Mouse (Mus musculus): ENCODE measurements around the gene Pgpep1. TPM values are rescaled to one million over a fixed set of nuclear protein-coding genes. Genes with fewer than 3 reads are reported as not detected.
A peak's percentile ranks its signal among the peaks of the same experiment; 100 is the strongest.

Pgpep1 gene
- polyA plus RNA-seq, 1 experiment from 2014 or later, result 181 TPM

- no peak overlapping the region for H3K27ac ChIP-seq
- 91% methylated on average over 5 of the region's 5 CpGs for WGBS
- no peak overlapping the region for H3K9ac ChIP-seq
- H3K27me3 ChIP-seq (replicated peaks), result peaks cover 12% of the 10 kb centered on the region; the same call in 1 of the 2 replicates
- H3K4me1 ChIP-seq, result peaks cover 15% of the 10 kb centered on the region; the same call in 1 of the 2 replicates
- no peak for ATAC-seq (ENCODE audit: low FRiP score, low read depth)
- H3K4me3 ChIP-seq, result no peak overlapping the region
- H3K9me3 ChIP-seq, result no peaks in the 10 kb centered on the region
- H3K4me2 ChIP-seq (replicated peaks), result no peak overlapping the region
- no peaks in the 10 kb centered on the region for H3K36me3 ChIP-seq
Measured at GRCm38 (mm10) chr8:70627041-70627440, 33.1 kb downstream of the Pgpep1 start.

DNA sequence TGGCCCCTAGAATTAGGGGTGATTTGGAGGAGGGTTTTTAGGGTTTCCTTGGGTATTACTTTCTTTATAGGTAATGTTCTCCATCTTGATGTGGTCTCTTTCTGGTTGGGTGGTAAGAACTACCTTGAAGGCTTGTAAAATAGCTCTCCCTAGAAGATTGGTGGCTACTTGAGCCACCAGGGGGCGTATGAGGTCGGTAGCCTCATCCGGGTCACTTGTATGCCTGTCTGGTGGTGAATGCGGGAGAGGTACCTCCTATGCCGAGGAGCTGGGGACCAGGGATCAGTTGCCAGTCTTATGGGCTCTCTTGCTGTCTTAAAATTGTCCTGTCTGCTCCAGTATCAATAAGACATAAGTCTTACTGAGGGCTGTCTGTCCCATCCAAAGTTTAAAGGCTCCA lies 35.1 kb downstream of the Pgpep1 start:
- Histone ChIP-seq H3K27ac (no peak overlapping the region), H3K4me1 (peaks cover 9% of the 10 kb centered on the region; the same call in 1 of the 2 replicates), H3K9ac (no peak overlapping the region), H3K36me3 (no peaks in the 10 kb centered on the region), H3K4me3 (no peak overlapping the region), H3K4me2 (replicated peaks) (no peak overlapping the region), H3K27me3 (replicated peaks) (peaks cover 23% of the 10 kb centered on the region), H3K9me3 (no peaks in the 10 kb centered on the region)
- ATAC-seq (ENCODE audit: low FRiP score, low read depth), result no peak
- 25% methylated on average over 5 of the region's 5 CpGs for WGBS

DNA sequence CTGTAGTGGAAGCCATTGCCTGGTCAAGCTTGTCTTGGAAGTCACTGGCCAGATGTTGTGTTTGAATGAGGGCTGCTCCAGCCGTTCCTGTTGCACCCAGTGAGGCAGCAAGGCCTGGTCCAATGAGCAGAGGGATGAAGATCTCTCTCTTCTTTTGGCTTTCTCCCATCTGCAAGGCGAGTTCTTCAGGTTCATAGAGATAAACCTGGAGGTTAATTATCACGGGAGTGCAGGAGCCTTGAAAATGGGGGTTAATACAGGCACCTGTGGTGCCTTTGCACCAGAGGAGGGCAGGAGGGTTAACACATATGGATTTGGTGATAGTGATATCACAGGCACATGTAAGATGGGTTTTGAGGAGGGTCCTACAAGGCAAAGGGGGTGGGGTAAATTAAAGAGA lies 38.0 kb downstream of the Pgpep1 start:
- peaks cover 23% of the 10 kb centered on the region for H3K27me3 ChIP-seq (replicated peaks)
- no peak overlapping the region for H3K27ac ChIP-seq
- H3K9me3 ChIP-seq, result no peaks in the 10 kb centered on the region
- ATAC-seq (ENCODE audit: low FRiP score, low read depth), result no peak
- no peak overlapping the region for H3K4me3 ChIP-seq
- H3K4me2 ChIP-seq (replicated peaks), result no peak overlapping the region
- H3K9ac ChIP-seq, result no peak overlapping the region
- WGBS, result 63% methylated on average over 3 of the region's 3 CpGs
- H3K36me3 ChIP-seq, result no peaks in the 10 kb centered on the region
- H3K4me1 ChIP-seq, result 0 out of 2 replicates have a peak, but pooled peaks cover 10% of the 10 kb centered on the region

DNA sequence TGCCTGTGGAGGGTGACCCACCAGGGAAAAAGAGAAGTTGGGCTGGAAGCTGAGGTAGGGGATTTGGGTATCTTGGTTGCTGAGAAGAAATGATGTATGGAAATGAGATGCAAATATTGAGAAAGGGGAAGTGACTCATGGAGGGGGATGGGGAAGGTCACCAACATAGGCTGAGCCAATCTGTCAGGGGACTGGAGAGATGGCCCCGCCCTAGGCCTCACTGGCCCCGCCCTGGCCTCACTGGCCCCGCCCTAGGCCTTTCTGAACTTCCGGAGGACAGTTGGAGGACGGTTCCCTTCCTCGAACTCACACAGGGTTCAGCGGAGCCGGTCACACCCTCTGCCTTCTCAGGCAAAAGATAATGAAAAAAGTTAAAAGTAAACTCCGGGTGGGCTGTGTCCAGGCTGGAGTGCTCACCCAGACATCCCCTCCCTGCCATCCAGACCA lies 41.3 kb downstream of the Pgpep1 start:
- 30% methylated on average over 9 of the region's 9 CpGs for WGBS

GRCm38 (mm10) chr8:70617985-70618384 lies 42.2 kb downstream of the Pgpep1 start:
- Histone ChIP-seq H3K27ac (no peak overlapping the region), H3K4me3 (no peak overlapping the region), H3K36me3 (no peaks in the 10 kb centered on the region), H3K27me3 (replicated peaks) (peaks cover 23% of the 10 kb centered on the region), H3K9ac (no peak overlapping the region), H3K4me1 (peaks cover 17% of the 10 kb centered on the region; the same call in 1 of the 2 replicates), H3K9me3 (no peaks in the 10 kb centered on the region), H3K4me2 (replicated peaks) (no peak overlapping the region)
- 86% methylated on average over 11 of the region's 11 CpGs for WGBS
- no peak for ATAC-seq (ENCODE audit: low FRiP score, low read depth)

More for the DNA sequence above, 41.3 kb downstream of the Pgpep1 start:
- 0 out of 2 replicates have a peak, but pooled peaks cover 14% of the 10 kb centered on the region for H3K4me1 ChIP-seq
- no peak overlapping the region for H3K4me3 ChIP-seq
- no peak overlapping the region for H3K9ac ChIP-seq
- H3K36me3 ChIP-seq, result no peaks in the 10 kb centered on the region
- no peak overlapping the region for H3K27ac ChIP-seq
- no peak overlapping the region for H3K4me2 ChIP-seq (replicated peaks)
- H3K9me3 ChIP-seq, result no peaks in the 10 kb centered on the region
- H3K27me3 ChIP-seq (replicated peaks), result peaks cover 23% of the 10 kb centered on the region
- ATAC-seq (ENCODE audit: low FRiP score, low read depth), result peak; percentile 42; the same call in 1 of the 2 replicates

GRCm38 (mm10) chr8:70616645-70617044 lies 43.5 kb downstream of the Pgpep1 start:
- Histone ChIP-seq H3K4me3 (no peak overlapping the region), H3K27me3 (replicated peaks) (peaks cover 14% of the 10 kb centered on the region), H3K36me3 (no peaks in the 10 kb centered on the region), H3K9me3 (no peaks in the 10 kb centered on the region), H3K4me2 (replicated peaks) (no peak overlapping the region), H3K27ac (no peak overlapping the region), H3K4me1 (peaks cover 18% of the 10 kb centered on the region; the same call in 1 of the 2 replicates), H3K9ac (no peak overlapping the region)
- WGBS, result 56% methylated on average over 11 of the region's 11 CpGs
- ATAC-seq (ENCODE audit: low FRiP score, low read depth), result no peak

- H3K4me3 ChIP-seq, result no peak within 1 kb of the TSS
- H3K9ac ChIP-seq, result no peak within 1 kb of the TSS
- peaks cover 8% of the 10 kb centered on the region; the same call in 1 of the 2 replicates for H3K27me3 ChIP-seq (replicated peaks)
- H3K36me3 ChIP-seq, result no peaks in the 10 kb centered on the region
- H3K9me3 ChIP-seq, result no peaks in the 10 kb centered on the region
- no peak within 1 kb of the TSS for H3K4me2 ChIP-seq (replicated peaks)
- ATAC-seq (ENCODE audit: low FRiP score, low read depth), result no peak
- peaks cover 25% of the 10 kb centered on the region for H3K4me1 ChIP-seq
- WGBS, result 87% methylated on average over 3 of the region's 3 CpGs
- H3K27ac ChIP-seq, result no peak within 1 kb of the TSS
Measured at GRCm38 (mm10) chr8:70615894-70616293, 44.3 kb downstream of the Pgpep1 start, which contains the start of gene Lrrc25. Lrrc25 (plus strand) TSS chr8:70616155.

- Histone ChIP-seq H3K27me3 (replicated peaks) (peaks cover 1% of the 10 kb centered on the region; the same call in 1 of the 2 replicates), H3K36me3 (no peaks in the 10 kb centered on the region), H3K9ac (no peak overlapping the region), H3K9me3 (no peaks in the 10 kb centered on the region), H3K27ac (no peak overlapping the region), H3K4me1 (peaks cover 31% of the 10 kb centered on the region), H3K4me2 (replicated peaks) (no peak overlapping the region), H3K4me3 (no peak overlapping the region)
- 88% methylated on average over 8 of the region's 8 CpGs for WGBS
- no peak for ATAC-seq (ENCODE audit: low FRiP score, low read depth)
Measured at GRCm38 (mm10) chr8:70615281-70615680, 44.9 kb downstream of the Pgpep1 start.

- Histone ChIP-seq H3K4me2 (replicated peaks) (no peak overlapping the region), H3K9me3 (no peaks in the 10 kb centered on the region), H3K36me3 (no peaks in the 10 kb centered on the region), H3K9ac (no peak overlapping the region), H3K27ac (no peak overlapping the region), H3K4me3 (no peak overlapping the region), H3K4me1 (peaks cover 39% of the 10 kb centered on the region), H3K27me3 (replicated peaks) (no peaks in the 10 kb centered on the region)
- ATAC-seq (ENCODE audit: low FRiP score, low read depth), result no peak
- 63% methylated on average over 5 of the region's 5 CpGs for WGBS
Measured at GRCm38 (mm10) chr8:70614469-70614868, 45.7 kb downstream of the Pgpep1 start.

GRCm38 (mm10) chr8:70613763-70614162 lies 46.4 kb downstream of the Pgpep1 start:
- H3K9me3 ChIP-seq, result no peaks in the 10 kb centered on the region
- 19% methylated on average over 1 of the region's 1 CpGs for WGBS
- H3K36me3 ChIP-seq, result no peaks in the 10 kb centered on the region
- H3K9ac ChIP-seq, result no peak overlapping the region
- H3K4me3 ChIP-seq, result no peak overlapping the region
- no peak for ATAC-seq (ENCODE audit: low FRiP score, low read depth)
- no peak overlapping the region for H3K27ac ChIP-seq
- H3K27me3 ChIP-seq (replicated peaks), result no peaks in the 10 kb centered on the region
- H3K4me1 ChIP-seq, result peaks cover 41% of the 10 kb centered on the region
- H3K4me2 ChIP-seq (replicated peaks), result no peak overlapping the region

- Histone ChIP-seq H3K27ac (no peak overlapping the region), H3K27me3 (replicated peaks) (no peaks in the 10 kb centered on the region), H3K9ac (peak overlapping the region; percentile 56), H3K4me1 (peaks cover 50% of the 10 kb centered on the region), H3K4me2 (replicated peaks) (peak overlapping the region; percentile 81), H3K4me3 (peak overlapping the region; percentile 36), H3K36me3 (no peaks in the 10 kb centered on the region), H3K9me3 (no peaks in the 10 kb centered on the region)
- under 1% methylated on average over 6 of the region's 6 CpGs for WGBS
- no peak for ATAC-seq (ENCODE audit: low FRiP score, low read depth)
Measured at GRCm38 (mm10) chr8:70611849-70612248, 48.3 kb downstream of the Pgpep1 start.

- Histone ChIP-seq H3K27me3 (replicated peaks) (no peaks in the 10 kb centered on the region), H3K36me3 (no peaks in the 10 kb centered on the region), H3K4me2 (replicated peaks) (peak overlapping the region; percentile 81), H3K9ac (peak overlapping the region; percentile 56), H3K9me3 (no peaks in the 10 kb centered on the region), H3K4me3 (peak overlapping the region; percentile 36), H3K4me1 (peaks cover 57% of the 10 kb centered on the region), H3K27ac (0 out of 2 replicates have a peak overlapping the region, but pooled peaks have one; percentile 6)
- WGBS, result under 1% methylated on average over 54 of the region's 54 CpGs
- ATAC-seq (ENCODE audit: low FRiP score, low read depth), result no peak; the same call in 1 of the 2 replicates
Measured at GRCm38 (mm10) chr8:70610796-70611771, 49.1 kb downstream of the Pgpep1 start.
